Mouse (Mus musculus) gastrocnemius, postnatal 36 days (tissue): Measurements from ENCODE around the gene Atp6v1g2. TPM values are rescaled to one million over a fixed set of nuclear protein-coding genes. Genes with fewer than 3 reads are reported as not detected.

Experiments used
- DNase-seq, 2 experiments: peaks; one replicate each; pipeline ENCODE4 v3.0.0; 2022
- intact Hi-C: fragments of 180-260 bp; cut with DNase I; formaldehyde crosslinking; loops from one replicate; pipeline ENCODE4 v1.15.1; 2025
- long read RNA-seq, 2 experiments: library from polyadenylated mRNA; stranded (forward); transcript quantifications; one replicate each; pipeline ENCODE4 v2.0.0; 2021
- total RNA-seq, 2 experiments: library from RNA; stranded (reverse); gene quantifications; 2 replicates each; pipeline ENCODE4 v1.2.3; 2021

Atp6v1g2 gene
- total RNA-seq, result 1 to 10 TPM; 1.7 to 2.4 TPM
- long read RNA-seq, experiment 1, partial matches to known transcripts, result 0 of 3 reads
- long read RNA-seq, experiment 1, other reads (novel, unspliced or antisense), result 0 of 3 reads
- long read RNA-seq, experiment 2, partial matches to known transcripts, result 0 of 2 reads
- long read RNA-seq, experiment 2, other reads (novel, unspliced or antisense), result 0 of 2 reads

DNA sequence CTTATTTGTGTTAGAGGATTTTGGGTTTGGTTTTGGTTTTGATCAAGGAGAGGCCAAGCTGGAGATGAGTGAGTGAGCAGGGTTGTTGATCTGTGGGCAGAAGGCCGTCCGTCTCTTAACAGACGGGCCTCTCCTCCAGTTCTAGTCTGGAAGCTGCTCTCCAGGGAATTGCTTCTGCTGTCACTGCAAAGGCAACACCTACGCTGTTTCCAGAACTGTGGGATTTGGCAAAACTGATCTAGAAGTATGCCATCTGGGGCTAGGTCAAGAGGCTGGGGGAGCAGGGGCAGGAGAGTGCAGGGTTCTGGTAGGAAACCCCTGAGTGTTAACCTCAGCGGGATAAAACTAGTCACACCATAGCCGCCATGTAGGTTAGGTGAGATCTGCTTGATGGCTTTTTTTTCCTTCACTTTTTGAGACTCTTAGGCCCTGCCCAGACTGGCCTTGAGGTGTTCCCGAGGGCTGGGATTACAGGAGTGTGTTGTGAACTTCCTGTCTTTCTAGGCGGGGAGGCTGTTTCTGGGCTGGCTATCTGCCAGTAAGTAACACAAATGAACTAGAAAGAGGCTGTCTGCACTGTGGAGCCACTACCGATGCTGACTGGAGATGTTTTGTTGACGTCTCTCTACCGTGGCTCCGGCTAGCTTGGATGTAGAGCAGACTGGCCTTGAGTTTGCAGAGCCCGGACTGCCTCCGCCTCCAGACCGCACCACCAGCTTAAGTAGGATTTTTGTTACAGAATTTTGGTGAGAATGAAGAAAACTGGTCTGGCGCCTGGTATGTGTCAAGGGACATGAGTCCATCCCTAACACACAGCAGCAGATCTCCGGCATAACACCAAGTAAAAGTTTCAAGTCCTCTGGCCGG, at the start of gene Atp6v1g2:
TSS of gene Atp6v1g2 (plus strand) at position 547 of the 867 bp plus-strand sequence.
- no peak for DNase-seq
- intact Hi-C loops, result loop anchor here (2.0 kb wide), 1 partner anchor 55 kb away; no protein-coding TSS in a partner anchor

DNA sequence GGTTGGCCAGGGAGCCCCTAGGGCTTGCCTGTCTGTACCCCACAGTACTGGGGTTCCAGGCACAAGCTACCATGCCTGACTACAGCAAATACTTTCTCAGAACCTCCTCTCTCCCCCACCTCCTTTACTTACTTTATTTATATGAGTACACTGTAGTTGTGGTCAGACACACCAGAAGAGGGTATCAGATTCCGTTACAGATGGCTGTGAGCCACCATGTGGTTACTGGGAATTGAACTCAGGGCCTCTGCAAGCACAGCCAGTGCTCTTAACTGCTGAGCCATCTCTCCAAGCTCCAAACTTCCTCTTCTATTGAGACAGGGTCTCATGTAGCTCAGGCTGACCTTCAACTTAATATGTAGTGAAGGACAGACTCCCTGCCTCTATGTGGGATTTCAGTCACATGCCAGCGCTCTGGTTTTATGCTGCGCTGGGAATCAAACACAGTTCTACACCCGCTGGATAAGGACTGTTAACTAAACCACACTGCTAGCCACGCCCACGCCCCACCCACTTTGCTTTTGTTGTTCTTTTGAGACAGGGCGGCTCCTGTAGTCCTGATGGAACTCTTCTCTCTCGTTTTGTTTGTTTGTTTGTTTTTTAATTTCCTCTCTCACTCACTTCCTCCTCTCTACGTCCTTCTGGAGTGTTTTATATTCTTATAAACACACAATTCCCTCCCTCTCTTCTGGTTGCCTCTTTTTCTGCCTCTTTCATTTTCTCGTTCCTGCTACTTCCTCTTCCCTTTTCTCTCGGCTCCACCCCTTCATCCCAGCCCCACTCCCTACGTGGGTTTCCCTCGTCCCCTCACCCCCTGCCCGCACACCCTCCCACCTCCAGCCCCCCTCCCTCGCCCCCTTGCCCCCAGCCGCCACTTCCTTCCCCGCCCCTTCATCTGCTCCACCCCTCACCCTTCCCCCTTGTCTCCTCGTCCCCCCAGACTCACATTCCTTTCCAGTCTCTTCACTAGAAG, 47.5 kb upstream of the Atp6v1g2 start:
- DNase-seq, result peak; percentile 71 to 72
- intact Hi-C loops, result no loop called here

GRCm38 (mm10) chr17:35186681-35187080, 46.8 kb upstream of the Atp6v1g2 start:
- no peak for DNase-seq
- intact Hi-C loops, result no loop called here

DNA sequence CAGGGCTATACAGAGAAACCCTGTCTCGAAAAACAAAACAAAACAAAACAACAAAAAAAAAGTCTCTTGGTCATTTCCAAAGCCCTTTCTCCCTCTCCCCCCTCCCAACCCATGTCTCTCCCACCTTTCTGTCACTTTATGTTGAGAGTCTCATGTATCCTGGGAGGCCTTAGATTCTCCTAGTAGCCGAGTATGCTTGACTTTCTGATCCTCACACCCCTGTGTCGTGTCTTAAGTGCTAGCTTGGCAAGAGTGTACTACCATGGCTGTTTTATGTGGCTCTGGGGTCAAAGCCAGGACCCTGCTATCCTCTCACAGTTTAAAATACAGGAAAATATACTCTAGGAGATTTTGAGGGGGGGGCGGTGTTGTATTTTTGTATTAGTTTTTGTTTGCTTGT, 46.1 kb upstream of the Atp6v1g2 start:
- DNase-seq, result no peak
- intact Hi-C loops, result no loop called here

DNA sequence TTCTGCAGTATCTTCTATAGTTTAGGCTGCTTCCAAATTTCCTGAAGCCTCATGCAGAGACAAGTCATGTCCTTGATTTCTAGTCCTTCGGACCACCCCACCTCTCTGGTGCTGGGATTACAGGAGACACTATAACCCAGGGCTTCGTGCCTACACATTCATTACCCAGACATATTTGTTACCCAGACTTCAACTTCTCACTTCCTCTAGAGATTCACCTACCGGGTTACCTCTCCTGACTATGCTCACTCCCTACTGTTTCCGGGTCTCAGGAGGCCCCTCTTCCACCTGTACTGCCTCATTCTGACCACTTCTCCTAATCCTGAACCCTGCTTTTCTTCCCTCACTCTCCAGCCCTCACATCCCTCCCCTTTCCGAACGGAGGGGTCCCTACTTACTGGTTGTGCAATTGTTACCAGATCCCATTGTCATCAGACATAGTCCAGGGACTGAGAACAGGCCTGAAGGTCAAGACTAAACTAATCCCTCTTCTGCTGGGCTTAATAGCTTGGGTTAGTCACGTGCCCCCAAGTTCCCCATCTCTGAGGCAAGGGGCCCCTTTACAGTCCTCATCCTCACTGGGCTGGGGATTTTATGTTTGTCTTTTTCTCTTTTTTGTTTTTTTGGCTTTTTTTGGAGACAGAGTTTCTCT, 45.4 kb upstream of the Atp6v1g2 start, which contains the start of gene Lst1:
TSS of gene Lst1 (minus strand) at position 481 of the 652 bp plus-strand sequence.
- intact Hi-C loops, result no loop called here
- no peak for DNase-seq

DNA sequence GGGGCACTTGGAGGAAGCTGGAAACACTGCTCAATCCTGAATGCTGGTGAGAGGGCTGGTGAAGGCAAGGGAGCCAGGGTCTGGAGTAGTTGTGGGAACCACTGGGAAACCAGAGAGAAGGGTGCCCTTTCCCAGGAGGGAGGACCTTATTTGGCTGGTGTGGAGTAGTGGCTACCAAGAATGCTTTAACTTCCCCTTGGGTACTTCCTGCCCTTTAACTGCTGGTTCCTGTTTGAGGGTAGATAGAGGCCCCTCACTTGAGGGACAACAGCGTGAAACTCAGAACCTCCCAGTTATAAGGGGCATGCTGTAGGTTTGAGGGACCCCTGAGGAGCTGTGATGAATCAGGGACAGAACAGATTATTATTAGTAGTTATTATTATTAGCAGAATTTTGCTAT, 44.3 kb upstream of the Atp6v1g2 start:
- intact Hi-C loops, result no loop called here
- DNase-seq, result no peak

GRCm38 (mm10) chr17:35190096-35190495, 43.4 kb upstream of the Atp6v1g2 start:
- no peak for DNase-seq
- intact Hi-C loops, result no loop called here

- intact Hi-C loops, result no loop called here
- no peak for DNase-seq
Observed at GRCm38 (mm10) chr17:35191723-35192122, 41.7 kb upstream of the Atp6v1g2 start.

DNA sequence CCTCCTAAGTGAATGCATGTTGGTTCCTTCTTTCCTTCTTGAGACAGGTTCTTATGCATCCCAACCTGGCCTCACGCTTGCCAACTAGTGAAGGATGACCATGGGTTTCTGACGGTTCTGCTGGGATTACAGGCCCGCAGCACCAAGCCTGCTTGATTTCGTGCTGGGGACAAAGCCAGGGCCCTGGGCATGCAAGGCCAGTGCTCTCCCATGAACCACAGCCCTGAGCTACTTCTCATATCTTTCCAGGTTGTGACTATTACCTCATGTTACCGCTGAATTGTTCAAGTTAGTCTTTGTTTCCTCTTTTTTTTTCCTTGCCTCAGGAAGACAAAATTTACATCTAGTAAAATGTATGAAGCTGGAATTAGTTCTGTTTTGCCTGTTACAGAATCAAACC, 40.5 kb upstream of the Atp6v1g2 start:
- intact Hi-C loops, result no loop called here
- no peak for DNase-seq

DNA sequence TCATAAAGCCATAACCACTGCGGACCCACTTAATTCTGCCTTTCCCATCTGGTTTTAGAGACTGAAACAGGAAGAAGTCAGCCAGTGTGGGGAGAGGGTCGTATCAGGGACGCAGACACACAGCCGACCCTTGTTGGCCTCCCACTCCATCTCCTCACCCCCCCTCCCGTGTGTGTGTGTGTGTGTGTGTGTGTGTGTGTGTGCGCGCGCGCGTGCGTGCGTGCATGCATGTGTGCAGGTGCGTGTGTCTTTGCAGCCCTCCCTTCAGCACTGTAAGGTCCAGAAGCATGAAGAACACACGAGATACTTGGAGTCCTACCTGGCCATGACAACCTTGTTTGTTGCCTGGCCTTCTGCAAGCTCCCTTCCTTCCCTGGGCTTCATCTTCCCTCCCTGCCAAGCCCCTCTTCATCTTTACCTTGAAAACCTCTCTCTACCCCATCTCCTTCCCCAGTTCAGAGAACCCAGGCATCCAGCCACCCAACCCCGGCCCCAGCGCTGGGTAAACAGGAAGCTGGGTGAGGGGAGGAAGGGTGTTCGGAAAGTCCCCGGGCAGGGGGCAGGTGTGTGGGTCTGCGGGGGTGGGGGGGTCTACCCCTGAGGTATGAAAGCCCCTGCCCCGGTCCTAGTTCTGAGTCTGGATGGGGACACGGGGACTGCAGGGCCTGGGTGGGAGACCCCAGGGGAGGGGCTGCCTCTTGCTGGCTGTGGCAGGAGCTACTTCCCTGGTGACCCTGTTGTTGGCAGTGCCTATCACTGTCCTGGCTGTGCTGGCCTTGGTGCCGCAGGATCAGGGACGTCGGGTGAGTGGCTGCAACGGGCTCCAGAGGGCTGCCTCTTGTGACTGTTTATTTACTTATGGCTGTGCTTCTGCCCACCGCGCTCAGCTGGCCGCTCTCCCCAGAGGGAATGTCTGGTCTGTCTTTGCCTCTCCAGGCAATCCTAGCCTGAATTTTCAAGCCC, 39.3 kb upstream of the Atp6v1g2 start, which contains the start of gene Ltb:
TSS of gene Ltb (plus strand) at position 559 of the 963 bp plus-strand sequence.
- intact Hi-C loops, result loop anchor here (2.0 kb wide), 1 partner anchor 15 kb away; no protein-coding TSS in a partner anchor
- no peak for DNase-seq

DNA sequence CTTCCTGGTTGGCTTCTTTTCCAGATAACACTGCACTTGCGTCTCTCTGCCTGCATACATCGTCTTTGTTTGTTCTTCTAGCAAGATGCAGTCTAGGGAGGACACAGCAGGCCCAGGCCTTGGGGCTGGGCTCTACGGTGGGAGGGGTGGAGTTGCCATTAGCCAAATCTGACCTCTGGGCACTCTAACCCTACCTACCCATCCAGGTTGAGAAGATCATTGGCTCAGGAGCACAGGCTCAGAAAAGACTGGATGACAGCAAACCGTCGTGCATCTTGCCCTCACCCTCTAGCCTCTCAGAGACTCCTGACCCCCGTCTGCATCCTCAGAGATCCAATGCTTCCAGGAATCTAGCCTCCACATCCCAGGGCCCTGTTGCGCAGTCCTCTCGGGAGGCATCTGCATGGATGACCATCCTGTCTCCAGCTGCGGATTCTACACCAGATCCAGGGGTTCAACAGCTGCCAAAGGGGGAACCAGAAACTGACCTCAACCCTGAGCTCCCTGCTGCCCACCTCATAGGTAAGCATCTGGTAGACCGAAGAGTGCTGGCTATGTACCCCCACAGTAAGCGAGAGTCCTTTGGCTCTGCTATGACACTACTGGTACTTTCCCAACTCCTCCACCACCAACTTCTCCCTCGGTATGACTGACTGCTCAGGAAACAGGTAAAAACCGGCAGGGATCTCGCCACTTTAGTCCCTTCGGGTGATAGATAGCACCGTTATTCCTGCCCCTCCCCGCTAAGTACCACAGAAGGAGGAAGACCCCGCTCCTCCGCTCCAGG, 38.4 kb upstream of the Atp6v1g2 start:
- DNase-seq, result no peak
- intact Hi-C loops, result loop anchor here (2.0 kb wide), 1 partner anchor 16 kb away; no protein-coding TSS in a partner anchor

GRCm38 (mm10) chr17:35195631-35196320, 37.7 kb upstream of the Atp6v1g2 start:
- DNase-seq, result peak; percentile 73 to 74
- intact Hi-C loops, result loop anchor here (2.0 kb wide), 1 partner anchor 17 kb away; no protein-coding TSS in a partner anchor

- intact Hi-C loops, result no loop called here
- no peak for DNase-seq
Observed at GRCm38 (mm10) chr17:35196321-35196641, 37.2 kb upstream of the Atp6v1g2 start.

- intact Hi-C loops, result no loop called here
- DNase-seq, result no peak
Observed at GRCm38 (mm10) chr17:35197126-35197525, 36.3 kb upstream of the Atp6v1g2 start.

DNA sequence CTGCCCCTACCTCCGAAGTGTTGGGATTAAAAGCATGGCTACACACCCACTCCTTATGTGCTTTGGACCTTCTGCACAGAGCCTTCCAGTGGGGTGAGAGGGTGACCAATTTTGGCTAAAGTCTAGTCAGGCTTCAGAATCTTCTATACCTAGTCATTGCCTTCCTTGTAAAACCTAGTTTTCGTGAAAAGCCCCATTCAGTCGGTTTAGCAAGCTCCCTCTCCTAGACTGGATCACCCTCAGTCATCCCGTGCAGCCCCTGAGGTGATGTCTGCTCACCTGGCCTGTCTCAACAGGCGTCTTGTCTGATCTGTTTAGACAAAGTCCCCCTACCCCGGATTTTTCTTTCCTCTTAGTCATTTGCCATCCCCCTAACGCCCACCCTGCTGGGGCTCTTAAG, 35.4 kb upstream of the Atp6v1g2 start:
- intact Hi-C loops, result no loop called here
- no peak for DNase-seq

DNA sequence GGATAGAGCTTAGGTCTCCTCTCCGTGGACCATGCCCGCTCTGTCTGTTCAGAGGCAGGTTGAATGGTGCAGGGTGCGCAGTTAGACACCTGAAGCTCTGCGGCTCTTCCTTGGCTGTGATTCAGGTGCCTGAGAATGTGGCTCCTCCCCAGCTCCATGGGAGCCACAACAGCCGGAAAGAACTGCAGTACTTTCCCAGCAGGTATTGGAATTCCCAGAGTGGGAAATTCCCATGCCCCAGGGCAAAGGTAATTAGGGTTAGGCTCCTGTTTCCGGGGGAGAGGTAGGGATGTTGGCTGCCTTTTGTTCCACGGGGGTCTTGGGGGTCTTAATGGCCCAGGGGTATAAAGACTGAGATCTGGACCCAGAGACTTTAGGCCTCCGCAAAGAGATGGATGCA, 34.5 kb upstream of the Atp6v1g2 start:
- no peak for DNase-seq
- intact Hi-C loops, result no loop called here

GRCm38 (mm10) chr17:35200398-35200797, 33.1 kb upstream of the Atp6v1g2 start:
- no peak for DNase-seq
- intact Hi-C loops, result no loop called here

DNA sequence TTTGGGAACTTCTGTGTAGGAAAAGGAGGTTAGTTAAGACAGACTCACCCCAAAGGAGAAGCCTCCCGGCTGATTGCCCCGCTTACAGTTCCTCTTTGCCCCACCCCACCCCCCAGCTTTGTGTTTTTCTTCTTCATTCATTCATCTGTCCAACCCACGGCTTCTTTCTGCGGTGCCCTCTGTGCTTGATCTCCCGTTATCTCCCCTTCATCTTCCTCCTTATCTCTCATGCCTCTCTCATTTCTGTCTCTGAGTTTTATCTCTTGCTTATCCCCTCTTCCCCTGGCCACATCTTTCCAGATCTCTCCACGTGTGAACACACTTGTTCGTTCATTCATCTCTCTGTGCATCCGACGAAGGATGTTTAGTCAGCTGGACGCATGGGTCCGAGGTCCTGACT, 32.3 kb upstream of the Atp6v1g2 start:
- no peak for DNase-seq
- intact Hi-C loops, result no loop called here
